Mouse (Mus musculus): ENCODE measurements around the gene Zscan2.

The Zscan2 gene

GRCm38 (mm10) chr7:80840241-80840640 lies 20.5 kb upstream of the Zscan2 start:
- Histone ChIP-seq H3K4me3 (replicated peaks; ENCODE audit: low read length) (no peak overlapping the region), H3K36me3 (ENCODE audit: insufficient read depth, low read length) (peaks cover 9% of the 10 kb centered on the region), H3K27me3 (ENCODE audit: insufficient read depth, low read length) (0 out of 2 replicates have a peak, but pooled peaks cover 3% of the 10 kb centered on the region), H3K9me3 (ENCODE audit: low read length) (no peaks in the 10 kb centered on the region), H3K4me1 (replicated peaks; ENCODE audit: low read depth, low read length) (peaks cover 72% of the 10 kb centered on the region)
- TF ChIP-seq POU5F1 (IDR thresholded peaks at IDR 0.05; ENCODE audit: borderline replicate concordance, low read length) = no peak
- no peak for TF ChIP-seq CTCF (conservative IDR thresholded peaks at IDR 0.05; ENCODE audit: low read length)

GRCm38 (mm10) chr7:80840937-80841336 lies 19.8 kb upstream of the Zscan2 start:
- H3K9me3 ChIP-seq (ENCODE audit: low read length) = no peaks in the 10 kb centered on the region
- H3K36me3 ChIP-seq (ENCODE audit: insufficient read depth, low read length) = peaks cover 9% of the 10 kb centered on the region
- TF ChIP-seq NANOG (IDR thresholded peaks at IDR 0.05; ENCODE audit: borderline replicate concordance, low read length) = no peak
- no peak for TF ChIP-seq POU5F1 (IDR thresholded peaks at IDR 0.05; ENCODE audit: borderline replicate concordance, low read length)
- TF ChIP-seq CTCF (conservative IDR thresholded peaks at IDR 0.05; ENCODE audit: low read length) = no peak
- no peak overlapping the region for H3K4me3 ChIP-seq (replicated peaks; ENCODE audit: low read length)
- H3K4me1 ChIP-seq (replicated peaks; ENCODE audit: low read depth, low read length) = peaks cover 74% of the 10 kb centered on the region
- H3K27me3 ChIP-seq (ENCODE audit: insufficient read depth, low read length) = 0 out of 2 replicates have a peak, but pooled peaks cover 3% of the 10 kb centered on the region

- TF ChIP-seq NANOG (IDR thresholded peaks at IDR 0.05; ENCODE audit: borderline replicate concordance, low read length) = no peak
- Histone ChIP-seq H3K4me3 (replicated peaks; ENCODE audit: low read length) (no peak overlapping the region), H3K4me1 (replicated peaks; ENCODE audit: low read depth, low read length) (peaks cover 73% of the 10 kb centered on the region), H3K27me3 (ENCODE audit: insufficient read depth, low read length) (0 out of 2 replicates have a peak, but pooled peaks cover 3% of the 10 kb centered on the region), H3K9me3 (ENCODE audit: low read length) (no peaks in the 10 kb centered on the region), H3K36me3 (ENCODE audit: insufficient read depth, low read length) (peaks cover 9% of the 10 kb centered on the region)
Measured at GRCm38 (mm10) chr7:80842132-80842531, 18.6 kb upstream of the Zscan2 start.

GRCm38 (mm10) chr7:80843176-80843575 lies 17.5 kb upstream of the Zscan2 start:
- Histone ChIP-seq H3K4me1 (replicated peaks; ENCODE audit: low read depth, low read length) (peaks cover 65% of the 10 kb centered on the region), H3K27me3 (ENCODE audit: insufficient read depth, low read length) (no peaks in the 10 kb centered on the region), H3K36me3 (ENCODE audit: insufficient read depth, low read length) (peaks cover 9% of the 10 kb centered on the region), H3K9me3 (ENCODE audit: low read length) (no peaks in the 10 kb centered on the region), H3K4me3 (replicated peaks; ENCODE audit: low read length) (no peak overlapping the region)
- no peak for TF ChIP-seq POU5F1 (IDR thresholded peaks at IDR 0.05; ENCODE audit: borderline replicate concordance, low read length)
- no peak for TF ChIP-seq NANOG (IDR thresholded peaks at IDR 0.05; ENCODE audit: borderline replicate concordance, low read length)
- TF ChIP-seq CTCF (conservative IDR thresholded peaks at IDR 0.05; ENCODE audit: low read length) = no peak

GRCm38 (mm10) chr7:80843910-80844640 lies 16.6 kb upstream of the Zscan2 start:
- Histone ChIP-seq H3K36me3 (ENCODE audit: insufficient read depth, low read length) (peaks cover 9% of the 10 kb centered on the region), H3K4me1 (replicated peaks; ENCODE audit: low read depth, low read length) (peaks cover 56% of the 10 kb centered on the region), H3K4me3 (replicated peaks; ENCODE audit: low read length) (no peak overlapping the region), H3K9me3 (ENCODE audit: low read length) (no peaks in the 10 kb centered on the region), H3K27me3 (ENCODE audit: insufficient read depth, low read length) (no peaks in the 10 kb centered on the region)
- TF ChIP-seq CTCF (conservative IDR thresholded peaks at IDR 0.05; ENCODE audit: low read length) = no peak
- TF ChIP-seq POU5F1 (IDR thresholded peaks at IDR 0.05; ENCODE audit: borderline replicate concordance, low read length) = no peak
- peak; percentile 98 for TF ChIP-seq NANOG (IDR thresholded peaks at IDR 0.05; ENCODE audit: borderline replicate concordance, low read length)

- Histone ChIP-seq H3K4me1 (replicated peaks; ENCODE audit: low read depth, low read length) (peaks cover 54% of the 10 kb centered on the region), H3K4me3 (replicated peaks; ENCODE audit: low read length) (no peak overlapping the region), H3K27me3 (ENCODE audit: insufficient read depth, low read length) (no peaks in the 10 kb centered on the region), H3K36me3 (ENCODE audit: insufficient read depth, low read length) (peaks cover 9% of the 10 kb centered on the region), H3K9me3 (ENCODE audit: low read length) (no peaks in the 10 kb centered on the region)
- no peak for TF ChIP-seq POU5F1 (IDR thresholded peaks at IDR 0.05; ENCODE audit: borderline replicate concordance, low read length)
- TF ChIP-seq NANOG (IDR thresholded peaks at IDR 0.05; ENCODE audit: borderline replicate concordance, low read length) = no peak
- TF ChIP-seq CTCF (conservative IDR thresholded peaks at IDR 0.05; ENCODE audit: low read length) = no peak
Measured at GRCm38 (mm10) chr7:80844691-80845090, 16.0 kb upstream of the Zscan2 start.

GRCm38 (mm10) chr7:80845621-80846279 lies 15.0 kb upstream of the Zscan2 start:
- peaks cover 9% of the 10 kb centered on the region for H3K36me3 ChIP-seq (ENCODE audit: insufficient read depth, low read length)
- TF ChIP-seq CTCF (conservative IDR thresholded peaks at IDR 0.05; ENCODE audit: low read length) = no peak
- no peak for TF ChIP-seq POU5F1 (IDR thresholded peaks at IDR 0.05; ENCODE audit: borderline replicate concordance, low read length)
- TF ChIP-seq NANOG (IDR thresholded peaks at IDR 0.05; ENCODE audit: borderline replicate concordance, low read length) = no peak
- no peaks in the 10 kb centered on the region for H3K9me3 ChIP-seq (ENCODE audit: low read length)
- H3K27me3 ChIP-seq (ENCODE audit: insufficient read depth, low read length) = no peaks in the 10 kb centered on the region
- H3K4me1 ChIP-seq (replicated peaks; ENCODE audit: low read depth, low read length) = peaks cover 49% of the 10 kb centered on the region
- H3K4me3 ChIP-seq (replicated peaks; ENCODE audit: low read length) = peak overlapping the region; percentile 81

- no peaks in the 10 kb centered on the region for H3K9me3 ChIP-seq (ENCODE audit: low read length)
- TF ChIP-seq POU5F1 (IDR thresholded peaks at IDR 0.05; ENCODE audit: borderline replicate concordance, low read length) = no peak
- TF ChIP-seq NANOG (IDR thresholded peaks at IDR 0.05; ENCODE audit: borderline replicate concordance, low read length) = no peak
- no peak for TF ChIP-seq CTCF (conservative IDR thresholded peaks at IDR 0.05; ENCODE audit: low read length)
- peaks cover 9% of the 10 kb centered on the region for H3K36me3 ChIP-seq (ENCODE audit: insufficient read depth, low read length)
- peak overlapping the region; percentile 81 for H3K4me3 ChIP-seq (replicated peaks; ENCODE audit: low read length)
- H3K27me3 ChIP-seq (ENCODE audit: insufficient read depth, low read length) = no peaks in the 10 kb centered on the region
- peaks cover 44% of the 10 kb centered on the region for H3K4me1 ChIP-seq (replicated peaks; ENCODE audit: low read depth, low read length)
Measured at GRCm38 (mm10) chr7:80846280-80846678, 14.4 kb upstream of the Zscan2 start.
